In the genomic region with DNA sequence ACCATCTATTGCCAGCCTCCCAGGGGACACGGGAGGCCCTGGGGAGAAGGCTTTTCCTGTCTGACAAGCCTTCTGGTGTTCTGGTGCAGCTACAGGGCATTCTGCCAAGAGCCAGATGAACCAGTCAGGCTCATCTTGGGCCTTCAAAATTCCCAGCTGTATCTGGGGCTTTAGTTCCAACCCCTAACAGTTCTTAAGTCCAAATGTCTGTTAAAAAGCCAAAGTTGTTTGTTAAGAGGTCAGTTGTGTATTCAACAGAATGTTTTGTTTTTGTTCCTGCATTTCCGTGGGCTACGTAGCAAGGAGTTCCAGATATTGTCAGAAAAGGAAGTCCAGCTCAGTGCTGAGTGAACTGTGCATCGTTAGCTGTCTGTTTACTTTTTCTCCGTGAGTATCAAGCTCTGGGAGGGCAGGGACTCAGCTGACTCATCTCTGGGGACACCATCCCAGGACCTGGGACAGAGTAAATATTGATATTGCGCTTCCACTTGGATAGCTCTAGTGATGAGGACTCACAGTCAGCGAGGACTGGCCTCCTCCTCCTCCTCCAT, we compare ENCODE assay signal across 9 mouse cellular contexts. TPM values are rescaled to one million over a fixed set of nuclear protein-coding genes. Genes with fewer than 3 reads are reported as not detected.
DNase-seq lines count a peak whose midpoint lies in the region; ATAC-seq and TF ChIP-seq lines count a peak whose summit lies in the region.
"Had no signal": no experiment of that assay in that cellular context is flagged by ENCODE, and none has a peak within 500 bp of the region (broad histone marks: within the 10 kb centered on the region; RNA-seq: fewer than 3 reads in every experiment).

No protein-coding gene starts in this region.

- no peaks in the 10 kb centered on the region for H3K9me3 ChIP-seq in forebrain, embryonic 15.5 days
- H3K9me3 ChIP-seq in forebrain, embryonic 16.5 days (ENCODE audit: control insufficient read depth, low read length), result no peaks in the 10 kb centered on the region
- H3K9me3 ChIP-seq in neural tube, embryonic 15.5 days (replicated peaks), result no peaks in the 10 kb centered on the region
- H3K9me3 ChIP-seq: neural tube, embryonic 12.5 days had no signal

- ATAC-seq in forebrain, embryonic 15.5 days (replicated peaks), result no peak
- ATAC-seq in forebrain, embryonic 16.5 days, result no peak
- no peak for ATAC-seq in neural tube, embryonic 15.5 days (ENCODE audit: low FRiP score)

- peak overlapping the region; percentile 34; the same call in 1 of the 2 replicates for H3K27ac ChIP-seq in forebrain, embryonic 15.5 days (replicated peaks)
- no peak overlapping the region for H3K27ac ChIP-seq in forebrain, embryonic 16.5 days (ENCODE audit: low read length)
- peak overlapping the region; percentile 89 for H3K27ac ChIP-seq in liver, adult 2 months (replicated peaks; ENCODE audit: insufficient read depth, low read depth, low read length)
- no peak overlapping the region for H3K27ac ChIP-seq in neural tube, embryonic 15.5 days (replicated peaks)
- H3K27ac ChIP-seq: neural tube, embryonic 12.5 days had no signal

- no peak overlapping the region for H3K4me2 ChIP-seq in forebrain, embryonic 15.5 days (replicated peaks)
- no peak overlapping the region for H3K4me2 ChIP-seq in forebrain, embryonic 16.5 days (ENCODE audit: low read length)
- no peak overlapping the region for H3K4me2 ChIP-seq in neural tube, embryonic 15.5 days
- H3K4me2 ChIP-seq: neural tube, embryonic 12.5 days had no signal

- TF ChIP-seq CTCF in liver, adult 2 months (IDR thresholded peaks at IDR 0.05; ENCODE audit: low read depth, low read length), result no peak

- H3K4me3 ChIP-seq in forebrain, embryonic 15.5 days, result no peak overlapping the region
- H3K4me3 ChIP-seq in forebrain, embryonic 16.5 days (replicated peaks; ENCODE audit: low read length), result no peak overlapping the region
- H3K4me3 ChIP-seq in liver, adult 2 months (ENCODE audit: insufficient read depth, low read depth, low read length), result no peak overlapping the region
- H3K4me3 ChIP-seq in neural tube, embryonic 15.5 days (replicated peaks), result no peak overlapping the region
- H3K4me3 ChIP-seq: neural tube, embryonic 12.5 days had no signal

- DNase-seq in brain, adult 2 months (ENCODE audit: low read depth, low spot score), result peak; percentile 62
- peak; percentile 44 for DNase-seq in heart, postnatal 25 days (ENCODE audit: low spot score)
- peak; percentile 99 for DNase-seq in liver, adult 2 months (ENCODE audit: extremely low read depth, low read depth, low spot score)
- peak; percentile 58 for DNase-seq in testis, postnatal 10 days (ENCODE audit: low spot score)
- no peak for DNase-seq in cerebellum, adult 11 months

- H3K36me3 ChIP-seq in forebrain, embryonic 15.5 days, result no peaks in the 10 kb centered on the region
- no peaks in the 10 kb centered on the region for H3K36me3 ChIP-seq in forebrain, embryonic 16.5 days (ENCODE audit: control insufficient read depth, insufficient read depth)
- no peaks in the 10 kb centered on the region for H3K36me3 ChIP-seq in liver, adult 2 months (ENCODE audit: control insufficient read depth, insufficient read depth, low read length)
- no peaks in the 10 kb centered on the region for H3K36me3 ChIP-seq in neural tube, embryonic 15.5 days
- H3K36me3 ChIP-seq: neural tube, embryonic 12.5 days had no signal

- intact Hi-C loops in heart, postnatal 25 days (cut with DNase I), result no loop called here

- H3K4me1 ChIP-seq in forebrain, embryonic 15.5 days, result no peaks in the 10 kb centered on the region
- H3K4me1 ChIP-seq in forebrain, embryonic 16.5 days (replicated peaks; ENCODE audit: control insufficient read depth, insufficient read depth, low read length), result no peaks in the 10 kb centered on the region
- H3K4me1 ChIP-seq in liver, adult 2 months (ENCODE audit: control insufficient read depth, insufficient read depth, low read length), result peaks cover 20% of the 10 kb centered on the region
- no peaks in the 10 kb centered on the region for H3K4me1 ChIP-seq in neural tube, embryonic 15.5 days
- H3K4me1 ChIP-seq: neural tube, embryonic 12.5 days had no signal

- no peak overlapping the region for H3K9ac ChIP-seq in forebrain, embryonic 15.5 days (replicated peaks)
- no peak overlapping the region for H3K9ac ChIP-seq in forebrain, embryonic 16.5 days (replicated peaks; ENCODE audit: low read depth, low read length)
- H3K9ac ChIP-seq in liver, adult 2 months (ENCODE audit: low read depth, low read length), result peak overlapping the region; percentile 30; the same call in 1 of the 2 replicates
- H3K9ac ChIP-seq in neural tube, embryonic 15.5 days (replicated peaks), result no peak overlapping the region
- H3K9ac ChIP-seq: neural tube, embryonic 12.5 days had no signal

- no peaks in the 10 kb centered on the region for H3K27me3 ChIP-seq in forebrain, embryonic 15.5 days
- no peaks in the 10 kb centered on the region for H3K27me3 ChIP-seq in forebrain, embryonic 16.5 days (replicated peaks; ENCODE audit: control insufficient read depth, insufficient read depth, low read length)
- no peaks in the 10 kb centered on the region for H3K27me3 ChIP-seq in liver, adult 2 months (ENCODE audit: control insufficient read depth, insufficient read depth, low read length)
- no peaks in the 10 kb centered on the region for H3K27me3 ChIP-seq in neural tube, embryonic 15.5 days (replicated peaks)
- H3K27me3 ChIP-seq: neural tube, embryonic 12.5 days had no signal

- 62% methylated on average over 7 of the region's 7 CpGs for WGBS in forebrain, embryonic 15.5 days
- 64% methylated on average over 7 of the region's 7 CpGs for WGBS in forebrain, embryonic 16.5 days
- 3% methylated on average over 7 of the region's 7 CpGs for WGBS in liver, adult 2 months
- 67% methylated on average over 7 of the region's 7 CpGs for WGBS in neural tube, embryonic 15.5 days

- H3K79me2 ChIP-seq in liver, adult 2 months (ENCODE audit: control insufficient read depth, insufficient read depth, low read length), result no peaks in the 10 kb centered on the region

- no peak for TF ChIP-seq POLR2A in liver, adult 2 months (IDR thresholded peaks at IDR 0.05; ENCODE audit: extremely low read depth, insufficient read depth, low read length)

RNA-seq across cellular contexts. Expression of gene Trp53inp2, which starts 11.5 kb away (rescaled TPM):
- 73.2 and 87.6 TPM in 2 replicates for polyA plus RNA-seq in forebrain, embryonic 15.5 days (2015; fragmentation: Nextera tagmentation; extraction: Ambion mirVana)
- polyA plus RNA-seq in forebrain, embryonic 16.5 days (2015; fragmentation: Nextera tagmentation; extraction: Ambion mirVana), result 82.1 and 83.2 TPM in 2 replicates
- total RNA-seq in heart, postnatal 25 days (2021), result 100 to 1,000 TPM; 491 to 545 TPM
- total RNA-seq in liver, adult 2 months (2014; rRNA removed), result 54.2 and 60.6 TPM in 2 replicates
- 98.7 and 142 TPM in 2 replicates for polyA plus RNA-seq in liver, adult 2 months (2012; rRNA removed)
- polyA plus RNA-seq in neural tube, embryonic 15.5 days (2015; fragmentation: Nextera tagmentation; extraction: Ambion mirVana), result 82.8 and 88.7 TPM in 2 replicates

RNA-seq across cellular contexts. Expression of gene Pigu, which starts 12.2 kb away (rescaled TPM):
- polyA plus RNA-seq in forebrain, embryonic 15.5 days (2015; fragmentation: Nextera tagmentation; extraction: Ambion mirVana), result 47.7 and 52.8 TPM in 2 replicates
- polyA plus RNA-seq in forebrain, embryonic 16.5 days (2015; fragmentation: Nextera tagmentation; extraction: Ambion mirVana), result 53.4 and 60.4 TPM in 2 replicates
- total RNA-seq in heart, postnatal 25 days (2021), result 10 to 100 TPM; 28.4 to 28.7 TPM
- total RNA-seq in liver, adult 2 months (2014; rRNA removed), result 9.3 and 11.9 TPM in 2 replicates
- polyA plus RNA-seq in liver, adult 2 months (2012; rRNA removed), result 19.5 and 24.0 TPM in 2 replicates
- 57.0 and 57.4 TPM in 2 replicates for polyA plus RNA-seq in neural tube, embryonic 15.5 days (2015; fragmentation: Nextera tagmentation; extraction: Ambion mirVana)

Comparison
In these comparisons a context has a peak if more than half of its experiments do, and no peak if none do; other contexts are left out.
1. H3K27ac ChIP-seq: peak in forebrain, embryonic 15.5 days (single experiment) and liver, adult 2 months (single experiment); none in forebrain, embryonic 16.5 days (single experiment) and neural tube, embryonic 15.5 days (single experiment).